Mouse (Mus musculus) fibroblast of lung, adult 2 months (primary cell): Measurements from ENCODE around the gene Aqp3.

ENCODE experiments used
- DNase-seq: peaks from one replicate; pipeline ENCODE4 v3.0.0-alpha.2; 2011; ENCODE audit warnings: low read depth

Gene Aqp3

DNA sequence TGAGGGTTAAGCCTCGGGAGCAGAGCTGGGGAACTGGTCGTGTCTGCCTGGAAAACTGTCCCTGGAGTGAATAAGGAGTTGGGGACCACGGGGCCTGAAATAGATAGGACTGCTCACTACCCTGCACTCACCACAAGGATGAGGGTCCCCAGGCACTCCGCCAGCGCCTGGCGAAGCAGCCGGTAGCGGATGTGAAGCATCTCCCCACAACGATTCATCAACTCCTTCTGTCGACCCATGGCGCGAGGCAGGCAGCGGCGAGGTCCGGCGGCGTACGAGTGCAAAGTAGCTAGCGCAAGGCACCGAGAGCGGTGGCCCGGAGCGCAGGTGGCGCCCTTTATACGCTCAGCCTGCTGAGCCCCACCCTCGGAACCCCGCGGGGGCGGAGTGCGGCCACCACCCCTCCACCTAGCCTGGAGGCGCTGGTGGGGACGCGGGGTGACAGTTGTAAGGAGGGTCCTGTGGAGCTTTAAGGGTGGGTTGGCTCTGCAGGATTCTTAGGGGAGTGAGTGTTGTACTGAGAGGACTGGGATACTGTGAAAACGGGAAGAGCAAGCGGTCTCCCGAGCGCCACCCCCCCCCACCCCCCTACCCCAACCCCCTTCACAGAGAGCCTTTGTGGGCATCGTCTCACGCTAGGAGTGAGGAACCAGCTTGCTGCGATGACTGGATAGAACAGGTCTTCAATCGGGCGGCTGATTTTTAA, at the start of gene Aqp3:
TSS of gene Aqp3 (minus strand) at position 313 of the 706 bp plus-strand sequence.
- no peak for DNase-seq

DNA sequence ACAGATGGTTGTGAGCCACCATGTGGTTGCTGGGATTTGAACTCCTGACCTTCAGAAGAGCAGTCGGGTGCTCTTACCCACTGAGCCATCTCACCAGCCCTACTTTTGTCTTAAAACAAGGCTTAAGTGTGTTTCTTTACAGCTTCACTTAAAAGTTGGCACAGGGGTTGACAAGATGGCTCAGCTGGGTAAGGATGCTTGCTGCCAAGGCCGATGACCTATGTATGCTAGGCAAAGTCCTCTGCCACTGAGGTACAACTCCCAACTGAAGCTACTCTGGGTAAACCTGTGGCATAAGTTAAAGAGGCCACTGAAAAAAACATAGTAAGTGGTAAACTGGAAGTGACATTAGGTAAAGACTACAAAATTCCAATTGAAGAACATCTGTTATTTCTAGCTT, 44.6 kb upstream of the Aqp3 start:
- no peak for DNase-seq

DNA sequence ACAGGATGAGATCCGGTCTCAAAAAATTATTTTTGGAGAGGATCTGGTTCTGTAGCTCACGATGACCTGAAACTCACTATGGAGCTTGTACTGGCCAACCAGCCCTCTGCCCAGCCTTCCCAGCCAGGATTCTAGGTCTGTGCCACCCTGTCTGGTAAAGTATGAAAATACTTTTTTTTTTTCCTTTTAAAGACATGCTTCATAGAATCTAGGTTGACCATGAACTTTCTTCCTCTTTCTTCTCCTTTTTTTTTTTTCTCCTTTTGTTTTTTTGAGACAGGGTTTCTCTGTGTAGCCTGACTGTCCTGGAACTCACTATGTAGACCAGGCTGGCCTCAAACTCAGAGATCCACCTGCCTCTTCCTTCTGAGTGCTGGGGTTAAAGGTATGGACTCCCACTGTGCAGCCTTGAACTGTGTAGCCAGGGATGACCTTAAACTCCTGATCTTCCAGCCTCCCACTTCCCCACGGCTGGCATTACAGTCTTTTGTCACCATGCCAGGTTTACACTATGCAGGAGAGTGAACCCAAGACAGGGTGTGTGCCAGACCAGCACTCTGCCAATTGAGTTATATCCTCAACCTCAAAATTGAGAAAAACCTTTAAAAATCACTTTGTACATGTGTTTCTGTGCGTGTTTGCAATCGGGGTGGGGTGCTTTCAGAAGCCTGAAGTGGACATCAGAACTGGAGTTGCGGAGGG, 42.3 kb upstream of the Aqp3 start:
- no peak for DNase-seq

DNA sequence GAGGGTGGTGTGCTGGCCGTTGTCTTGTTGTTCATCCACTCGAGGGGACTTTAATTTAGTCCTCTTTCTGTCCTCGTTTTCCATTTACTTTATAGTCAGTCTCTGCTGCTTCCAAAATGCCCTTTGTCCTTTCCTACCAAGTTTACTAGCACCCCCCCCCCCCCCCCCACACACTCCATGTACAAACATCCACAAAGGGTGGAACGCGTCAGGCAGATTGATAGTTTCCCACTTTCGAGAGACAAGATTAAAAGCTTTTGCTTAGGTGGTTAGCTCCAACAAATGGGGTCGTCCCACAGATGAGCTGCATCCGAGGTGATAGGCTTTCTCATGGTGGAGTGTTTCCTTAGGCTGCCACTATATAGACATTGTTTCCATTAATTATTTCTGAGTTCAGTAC, 38.8 kb upstream of the Aqp3 start:
- no peak for DNase-seq

DNA sequence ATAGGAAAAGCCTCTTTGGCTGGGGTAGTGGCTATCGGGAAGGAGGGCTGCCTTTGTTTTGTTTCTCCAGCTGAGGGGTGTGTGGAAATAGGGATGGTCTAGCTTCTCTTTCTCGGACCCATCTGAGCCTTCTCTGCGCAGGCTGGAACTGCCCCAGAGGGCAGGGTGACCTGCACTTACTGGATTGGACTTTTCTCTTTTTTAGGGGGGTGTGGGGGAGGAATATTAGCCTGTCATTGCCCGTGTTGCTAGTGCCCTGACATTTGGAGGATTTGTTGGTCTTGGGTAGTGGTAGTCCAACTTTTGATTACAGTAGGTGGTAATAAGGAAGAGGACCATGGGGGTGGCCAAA, 38.4 kb upstream of the Aqp3 start:
- no peak for DNase-seq

DNA sequence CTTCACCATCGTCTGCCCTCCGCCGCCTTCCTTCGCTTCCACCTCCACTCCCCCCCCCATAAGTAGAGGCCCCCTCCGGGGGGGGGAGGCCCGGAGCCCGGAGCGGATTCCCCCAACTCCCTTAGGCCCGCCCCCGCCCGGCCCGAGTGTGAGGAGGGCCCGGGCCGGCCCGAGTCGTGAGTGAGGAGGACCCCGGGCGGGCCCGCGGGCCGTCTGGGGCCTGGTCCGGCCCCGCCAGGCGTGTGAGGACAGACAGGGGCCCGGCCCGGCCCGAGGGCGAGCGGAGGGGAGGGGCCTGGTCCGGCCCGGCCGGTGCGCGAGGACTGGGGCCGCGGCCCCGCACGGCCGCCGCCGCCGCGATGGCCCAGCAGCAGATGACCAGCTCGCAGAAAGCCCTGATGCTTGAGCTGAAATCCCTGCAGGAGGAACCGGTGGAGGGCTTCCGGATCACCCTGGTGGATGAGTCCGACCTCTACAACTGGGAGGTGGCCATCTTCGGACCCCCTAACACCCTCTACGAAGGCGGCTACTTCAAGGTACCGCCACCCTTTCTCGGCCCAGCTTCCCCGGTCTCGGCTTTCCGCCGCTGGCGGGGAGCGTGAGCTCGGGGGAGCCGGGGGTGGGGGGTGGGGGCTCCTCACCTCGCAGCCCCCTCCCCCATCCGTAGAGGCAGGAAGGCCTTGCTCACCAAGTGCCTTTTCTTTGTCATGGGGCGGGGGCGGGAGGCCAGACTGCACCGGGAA, 37.9 kb upstream of the Aqp3 start, which contains the start of gene Ube2r2:
TSS of gene Ube2r2 (plus strand) at position 33 of the 743 bp plus-strand sequence.
- no peak for DNase-seq

DNA sequence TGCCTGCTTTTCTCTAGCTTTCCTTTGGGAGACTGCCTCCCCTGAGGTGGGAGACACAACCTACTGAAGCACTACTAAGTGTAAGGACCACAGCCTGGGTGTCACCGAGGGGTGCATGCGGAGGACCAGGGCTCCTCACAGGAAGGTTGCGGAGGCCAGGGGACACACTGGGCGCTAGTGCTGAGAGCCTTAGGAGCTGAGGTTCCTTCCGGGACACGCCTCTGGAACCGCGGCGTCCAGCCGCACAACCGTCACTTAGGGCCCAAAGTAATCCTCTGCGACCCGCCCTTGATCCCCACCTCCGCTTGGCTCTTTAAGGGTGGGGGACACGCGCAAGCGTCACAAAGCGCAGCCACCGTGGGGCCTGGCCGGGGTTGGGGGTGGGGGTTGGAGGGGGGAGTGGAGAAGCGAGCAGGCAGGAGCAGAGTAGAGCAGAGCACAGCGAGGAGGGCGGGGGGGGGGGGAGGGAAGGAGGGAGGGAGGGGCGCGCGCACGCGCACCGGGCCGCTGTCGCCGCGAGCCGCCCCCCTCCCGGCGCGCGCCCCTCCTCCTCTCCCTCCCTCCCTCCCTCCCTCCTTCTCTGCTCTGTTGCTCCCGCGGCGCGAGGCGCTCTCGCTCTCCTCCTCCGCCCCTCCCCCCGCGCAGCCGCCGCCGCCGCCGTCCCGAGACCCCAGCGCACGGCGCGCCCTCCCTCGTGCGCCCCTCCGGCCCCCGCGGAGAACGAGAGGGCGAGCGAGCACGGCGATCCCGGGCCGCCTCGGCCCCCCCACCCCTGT, 37.1 kb upstream of the Aqp3 start:
- no peak for DNase-seq

DNA sequence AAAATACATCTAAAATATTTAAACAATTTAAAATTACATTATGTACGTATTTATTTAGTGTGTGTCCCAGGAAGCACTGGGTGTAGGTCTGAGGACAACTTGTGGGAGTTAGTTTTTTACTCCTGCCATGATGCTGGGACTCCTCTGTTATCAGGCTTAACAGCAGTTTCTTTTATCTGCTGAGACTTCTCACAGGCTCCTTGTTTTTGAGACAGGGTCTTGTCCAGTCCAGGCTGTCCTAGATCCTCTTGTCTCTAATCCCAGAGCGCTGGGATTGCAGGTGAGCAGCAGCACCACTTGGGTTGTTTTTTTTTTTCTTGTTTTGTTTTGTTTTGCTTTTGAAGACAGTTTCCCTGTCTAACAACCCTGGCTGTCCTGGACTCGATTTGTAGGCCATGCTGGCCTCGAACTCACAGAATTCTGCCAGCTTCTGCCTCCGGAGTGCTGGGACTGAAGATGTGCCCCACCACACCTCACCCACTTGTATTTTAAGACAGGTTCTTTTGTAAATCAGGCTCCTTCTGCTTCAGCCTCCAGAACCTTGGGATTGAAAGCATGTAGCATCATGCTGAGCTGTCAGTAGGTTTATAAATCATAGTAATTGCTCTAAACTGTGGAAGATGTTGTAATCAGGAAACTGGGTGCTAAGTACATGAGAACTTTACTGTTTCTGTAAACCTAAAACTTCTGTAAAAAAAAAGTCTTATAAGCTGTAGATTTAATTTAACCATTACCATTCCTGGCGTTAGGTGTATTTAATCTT, 35.7 kb upstream of the Aqp3 start:
- no peak for DNase-seq

DNA sequence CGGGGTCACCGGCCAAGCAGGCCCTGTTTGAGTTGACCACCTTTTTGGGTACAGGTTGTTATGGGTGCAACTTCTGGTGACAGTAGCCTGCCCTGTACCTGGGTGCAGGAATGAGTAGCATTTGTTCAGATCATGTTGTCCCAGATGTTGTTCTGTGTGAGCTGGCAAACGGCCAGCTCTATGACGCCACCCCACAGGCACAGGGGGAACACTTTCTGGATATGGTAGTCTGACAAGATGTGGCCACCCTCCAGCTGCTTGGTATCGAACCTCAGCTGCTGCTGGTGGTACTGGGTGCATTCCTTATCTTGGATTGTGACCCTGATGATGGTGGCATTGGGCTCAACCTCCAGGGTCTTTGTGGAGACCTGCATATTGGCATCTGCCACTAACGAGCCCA, 34.5 kb upstream of the Aqp3 start:
- DNase-seq: no peak

DNA sequence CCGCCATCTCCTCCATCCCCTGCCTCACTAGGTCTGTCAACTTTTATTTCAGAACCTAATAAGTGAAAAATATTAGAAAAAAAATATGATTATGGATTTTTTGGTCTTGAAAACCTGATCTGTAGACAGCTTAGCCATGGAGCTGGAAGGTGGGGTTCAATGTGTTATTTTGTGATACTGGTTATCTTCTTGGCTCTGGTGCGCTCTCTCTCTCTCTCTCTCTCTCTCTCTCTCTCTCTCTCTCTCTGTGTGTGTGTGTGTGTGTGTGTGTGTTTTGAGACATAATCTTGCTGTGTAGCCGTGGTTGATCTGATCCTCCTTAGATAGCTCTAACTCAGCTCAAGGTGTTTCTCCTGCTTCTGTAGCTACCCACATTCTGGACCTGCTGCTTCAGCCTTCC, 31.9 kb upstream of the Aqp3 start:
- DNase-seq: no peak

DNA sequence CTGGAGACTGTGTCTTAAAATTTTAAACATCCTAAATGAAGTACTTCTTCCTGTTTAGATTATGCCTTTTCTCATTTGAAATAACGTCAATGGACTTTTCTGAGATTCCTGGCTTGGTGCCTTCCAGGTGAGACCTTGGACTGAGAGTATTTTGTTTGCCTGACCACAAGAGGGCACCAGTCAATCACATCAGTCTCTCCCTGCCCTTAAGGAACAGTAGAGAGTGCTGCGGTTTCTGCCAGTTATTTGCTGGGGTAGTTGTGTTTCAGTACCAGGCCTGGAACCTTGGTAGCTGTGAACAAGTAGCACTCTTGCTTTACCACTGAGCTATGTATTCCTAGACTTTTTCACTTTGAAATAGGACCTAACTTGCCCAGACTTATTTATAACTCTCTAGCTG, 31.4 kb upstream of the Aqp3 start:
- DNase-seq: no peak

DNA sequence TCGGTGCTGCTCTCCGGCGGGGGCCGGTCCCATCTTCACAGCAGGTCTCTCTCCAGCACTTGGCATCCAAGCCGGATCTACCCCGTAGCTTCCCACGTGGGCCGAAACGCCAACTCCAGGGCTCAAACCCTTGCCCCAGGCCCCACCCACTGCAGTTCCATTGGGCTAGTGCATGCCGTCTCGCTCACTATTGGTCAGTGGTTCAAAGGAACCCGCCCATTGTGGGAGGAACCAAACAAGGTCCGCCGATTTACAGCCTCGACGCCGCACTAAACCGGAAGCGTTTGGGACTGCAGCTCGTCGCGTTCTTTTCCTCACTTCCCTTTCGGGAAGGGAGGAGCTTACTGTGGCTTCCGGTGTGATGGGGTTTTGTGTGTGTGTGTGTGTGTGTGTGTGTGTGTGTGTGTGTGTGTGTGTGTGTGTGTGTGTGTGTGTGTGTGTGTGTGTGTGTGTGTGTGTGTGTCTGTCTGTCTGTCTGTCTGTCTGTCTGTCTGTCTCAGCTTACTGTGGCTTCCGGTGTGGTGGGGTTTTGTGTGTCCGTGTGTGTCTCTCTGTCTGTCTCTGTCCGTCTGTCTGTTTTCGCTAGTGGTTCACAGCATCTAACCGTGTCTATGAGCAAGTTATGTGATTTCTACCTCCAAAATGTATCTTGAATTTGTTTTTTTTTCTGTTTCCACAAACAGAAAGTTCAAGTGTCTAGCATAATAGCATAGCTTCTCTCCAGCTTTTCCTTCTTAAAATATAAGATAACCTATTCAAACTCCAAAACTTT, 26.4 kb upstream of the Aqp3 start, which contains the start of gene Nol6:
TSS of gene Nol6 (minus strand) at position 276 of the 772 bp plus-strand sequence.
- peak; percentile 99 for DNase-seq

DNA sequence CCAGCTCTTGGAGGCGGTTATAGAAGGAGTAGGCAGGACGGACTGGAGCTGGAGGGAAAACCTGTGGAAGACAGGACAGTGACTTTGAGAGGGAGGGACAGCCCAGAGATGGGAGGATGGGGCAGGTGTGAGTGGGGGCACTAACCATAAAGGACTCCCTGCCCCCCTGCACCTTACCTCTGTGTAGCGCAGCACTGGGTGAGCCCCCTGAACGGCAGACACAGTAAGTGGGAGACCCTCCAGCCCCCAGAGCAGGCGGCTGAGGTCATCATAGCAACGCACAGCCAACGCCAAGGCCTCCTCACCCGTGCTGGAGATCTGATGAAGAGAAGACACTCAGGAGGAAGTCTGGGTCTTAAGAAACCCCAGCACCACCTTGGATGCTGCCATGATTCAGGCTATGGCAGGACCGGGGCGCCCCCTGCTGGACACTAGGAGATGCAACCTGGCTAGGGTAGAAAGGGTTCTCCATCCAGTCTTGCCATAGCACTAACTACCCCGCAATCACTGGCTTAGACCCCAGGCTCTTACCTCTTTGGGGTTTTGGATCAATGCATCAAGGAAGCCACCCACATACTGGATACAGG, 20.8 kb upstream of the Aqp3 start:
- DNase-seq: no peak

DNA sequence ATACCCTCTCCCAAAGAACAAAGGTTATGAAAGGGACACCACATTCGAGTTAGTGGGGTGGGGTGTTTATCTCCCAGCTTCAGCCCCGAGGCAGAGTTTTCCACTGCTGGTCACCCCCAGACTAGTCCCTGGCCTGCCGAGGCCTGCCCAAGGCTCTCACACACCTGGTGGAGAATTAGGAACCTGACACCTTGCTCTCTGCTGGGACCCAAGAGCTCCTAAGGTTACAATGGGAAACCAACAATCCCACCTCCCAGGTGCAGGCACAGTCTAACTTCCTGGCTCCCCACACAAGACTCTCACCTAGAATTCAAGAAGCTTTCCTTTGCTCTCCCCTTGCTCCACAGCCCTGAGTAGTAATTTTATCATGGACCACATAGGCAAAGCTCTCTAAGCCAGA, 18.8 kb upstream of the Aqp3 start:
- DNase-seq: no peak

DNA sequence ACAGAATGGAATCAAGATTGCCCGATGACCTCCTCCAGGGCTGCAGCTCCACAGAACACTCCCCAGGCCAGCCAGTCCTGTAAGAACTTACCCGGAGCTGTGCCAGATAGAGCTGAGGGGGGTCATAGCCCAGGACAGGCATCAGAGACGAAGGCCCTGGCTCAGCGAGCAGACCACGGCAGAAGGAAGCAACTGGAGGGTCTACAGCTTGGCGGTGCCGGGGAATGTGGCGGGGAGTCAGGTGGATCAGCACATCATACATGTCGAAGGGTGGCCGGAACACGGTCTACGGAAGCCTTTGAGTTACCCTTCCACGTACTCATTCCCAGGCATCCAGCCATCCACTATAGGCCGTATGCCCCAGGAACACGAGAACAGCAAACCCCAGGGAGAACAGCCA, 17.8 kb upstream of the Aqp3 start:
- DNase-seq: no peak

DNA sequence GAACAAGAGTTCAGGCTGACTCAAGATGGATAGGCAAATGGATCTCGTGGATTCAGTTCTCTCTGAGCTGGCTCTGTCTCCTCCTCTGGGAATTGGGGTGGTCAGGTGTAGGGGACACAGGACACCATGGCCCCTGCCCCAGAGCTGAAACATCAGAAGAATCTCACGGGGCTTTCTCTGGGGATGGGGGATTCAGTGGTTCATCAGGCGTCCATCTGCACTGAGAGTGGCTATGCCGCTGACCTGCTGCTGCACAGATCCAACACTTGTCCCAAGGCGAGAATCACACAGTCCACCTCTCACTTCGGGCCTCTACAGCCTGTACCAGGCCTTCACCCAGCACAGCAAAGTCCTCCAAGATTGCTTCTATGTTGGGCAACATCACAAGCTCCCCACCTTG, 17.1 kb upstream of the Aqp3 start:
- DNase-seq: no peak

DNA sequence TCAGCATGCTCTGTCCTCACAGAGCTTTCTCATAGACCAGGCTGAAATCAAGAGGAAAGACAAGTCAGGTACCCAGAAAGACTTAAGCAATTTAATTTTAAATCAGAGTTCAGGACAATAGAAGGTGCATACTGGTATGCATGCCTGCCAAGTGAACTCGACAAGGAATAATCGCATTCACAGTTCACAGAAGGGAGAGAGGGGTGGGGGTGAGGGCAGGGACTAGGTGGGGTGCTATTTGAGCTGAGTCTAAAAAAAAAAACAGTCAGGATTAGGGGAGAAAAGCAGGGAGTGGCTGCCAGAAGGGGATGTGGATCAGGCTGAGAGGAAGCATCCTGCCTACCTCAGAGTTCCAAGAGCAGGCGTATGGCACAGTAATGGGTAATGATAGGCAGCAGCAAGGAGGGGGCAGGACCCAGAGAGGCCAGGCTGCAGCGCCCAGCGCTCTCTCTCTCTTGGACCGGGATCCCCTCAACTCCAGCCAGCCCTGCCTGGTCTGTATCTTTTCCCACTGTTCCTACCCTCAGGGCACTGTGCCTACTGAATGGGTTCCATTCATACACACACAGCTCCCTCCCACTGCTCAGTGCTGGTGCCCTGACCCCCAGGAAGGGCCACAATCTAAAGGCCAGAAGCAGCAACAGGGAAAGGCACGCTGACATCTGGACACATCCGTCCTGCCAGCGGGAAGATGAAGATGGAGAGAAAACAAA, 16.5 kb upstream of the Aqp3 start:
- DNase-seq: no peak

DNA sequence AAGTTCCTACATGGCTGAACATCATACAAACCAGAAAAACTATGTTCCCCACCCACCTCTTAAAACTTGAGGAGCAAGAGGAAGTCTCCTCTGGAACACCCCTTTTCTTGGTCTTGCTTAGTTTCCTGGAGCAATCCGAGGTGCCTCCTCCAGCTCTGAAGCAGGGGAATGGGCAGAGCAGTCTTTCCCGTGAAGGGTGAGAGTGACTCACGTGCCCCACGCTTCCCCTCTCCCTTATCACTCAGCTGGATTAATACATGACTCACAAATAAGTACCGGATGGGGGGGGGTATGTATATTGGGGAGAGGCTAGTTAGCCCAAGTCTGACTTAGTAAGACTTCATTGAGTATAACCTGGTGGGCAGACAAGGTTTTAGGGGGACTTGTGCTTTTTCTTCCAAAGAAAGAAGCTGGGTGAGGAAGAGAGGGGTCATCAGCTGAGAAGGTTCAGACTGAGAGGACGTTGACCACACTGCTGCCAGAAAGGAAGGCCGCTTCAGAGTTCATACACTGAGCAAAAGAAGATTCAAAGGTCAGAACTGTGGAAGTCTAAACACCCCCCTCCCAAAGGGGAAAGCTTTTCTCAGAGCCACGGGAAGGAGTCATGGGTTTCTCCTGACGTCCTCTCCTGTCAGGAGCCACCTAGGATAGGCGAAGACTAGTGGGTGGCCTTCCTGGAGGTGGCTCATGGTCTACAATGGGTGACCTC, 10.9 kb upstream of the Aqp3 start:
- no peak for DNase-seq

DNA sequence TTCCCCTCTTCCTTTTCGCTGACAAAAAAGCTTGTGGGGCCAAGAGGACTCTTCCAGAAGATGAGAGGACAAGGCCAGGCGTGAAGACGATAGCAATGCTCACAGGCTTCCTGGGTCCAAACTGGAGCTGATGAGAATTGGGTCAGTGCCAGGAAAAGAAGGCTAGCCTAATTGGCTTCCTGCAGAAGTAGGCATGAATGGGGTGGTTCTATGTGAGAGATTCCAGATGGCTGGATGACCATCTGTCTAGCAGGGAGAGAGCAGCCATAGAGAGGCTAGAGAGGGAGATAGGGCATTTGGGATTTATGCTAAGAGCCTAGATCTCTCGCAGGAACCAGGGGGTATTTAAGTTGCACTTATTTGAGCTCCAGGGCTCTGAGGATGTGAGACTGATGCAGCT, 9.5 kb upstream of the Aqp3 start:
- DNase-seq: no peak
